Mouse (Mus musculus) cerebellum, adult 2 months (tissue): ENCODE results near the gene Il17re.
A peak's percentile ranks its signal among the peaks of the same experiment; 100 is the strongest.

ENCODE experiments used
- CTCF ChIP-seq: fragments of 200-500 bp; IDR thresholded peaks from 2 replicates; pipeline ENCODE4 v1.5.1; 2011; ENCODE audit warnings: low read depth, mild to moderate bottlenecking, control low read depth, low read length, moderate library complexity, borderline replicate concordance; ENCODE audit not compliant: insufficient read depth
- POLR2A ChIP-seq: fragments of 200-500 bp; IDR thresholded peaks from 2 replicates; pipeline ENCODE4 v1.6.1; 2011; ENCODE audit warnings: low read length, control low read depth, borderline replicate concordance; ENCODE audit not compliant: insufficient read depth

DNA sequence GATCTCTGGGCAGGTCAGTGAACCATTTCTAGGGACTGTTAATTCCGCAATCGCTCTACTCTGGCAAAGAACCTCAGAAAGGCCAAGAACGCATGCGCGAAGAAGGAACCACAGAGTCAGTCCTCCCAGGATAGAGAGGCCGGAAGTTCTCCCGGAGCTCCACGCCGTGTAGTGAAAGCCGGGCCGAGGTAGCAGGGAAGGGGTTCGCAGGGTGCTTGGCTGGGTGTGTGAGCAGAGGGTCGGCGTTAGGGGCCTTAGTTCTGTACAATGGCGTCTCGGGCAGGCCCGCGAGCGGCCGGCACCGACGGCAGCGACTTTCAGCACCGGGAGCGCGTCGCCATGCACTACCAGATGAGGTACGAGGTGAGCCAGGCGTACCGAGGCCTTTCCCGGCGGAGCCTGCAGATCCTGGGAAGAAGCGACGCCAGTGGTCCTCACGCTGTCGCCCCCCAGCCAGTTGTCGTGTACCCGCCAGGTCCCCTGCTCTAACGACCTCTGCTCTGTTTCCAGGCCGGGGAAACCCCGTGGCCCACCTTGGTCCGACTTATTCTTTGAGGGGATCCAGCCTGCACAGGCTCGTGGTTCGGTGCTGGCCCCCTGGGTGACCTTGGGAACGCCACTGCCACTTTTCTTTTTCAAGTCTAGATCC is 15.7 kb upstream of the Il17re start, which contains the start of gene Jagn1:
- no peak for TF ChIP-seq CTCF
- TF ChIP-seq POLR2A = peak; percentile 74; the same call in 1 of the 2 replicates
